Mouse (Mus musculus): ENCODE measurements around the gene AI854703. TPM values are rescaled to one million over a fixed set of nuclear protein-coding genes. Genes with fewer than 3 reads are reported as not detected.

Gene AI854703
- 0.38 to 0.63 TPM in 2 of 4 replicates, not detected in the others for total RNA-seq (2023; ENCODE audit: inconsistent age)

GRCm38 (mm10) chr6:48626464-48626863 is at the start of gene AI854703:
TSS of gene AI854703 (plus strand) at chr6:48626764.

GRCm38 (mm10) chr6:48589194-48589750 is 37.3 kb upstream of the AI854703 start, which contains the start of gene Gm45021:
TSS of gene Gm45021 (plus strand) at chr6:48589610.

GRCm38 (mm10) chr6:48593158-48594042 is 33.2 kb upstream of the AI854703 start, which contains the start of the genes Repin1 and Gm44965:
TSS of gene Repin1 (plus strand) at chr6:48593883.
TSS of gene Gm44965 (plus strand) at chr6:48593941.

GRCm38 (mm10) chr6:48601271-48602079 is 25.1 kb upstream of the AI854703 start, which contains the start of gene Zfp775:
TSS of gene Zfp775 (plus strand) at chr6:48602063.

GRCm38 (mm10) chr6:48646995-48647394 is 20.4 kb downstream of the AI854703 start, which contains the start of gene Gimap8:
TSS of gene Gimap8 (plus strand) at chr6:48647234.

GRCm38 (mm10) chr6:48675931-48676859 is 49.6 kb downstream of the AI854703 start, which contains the start of gene Gimap9:
TSS of gene Gimap9 (plus strand) at chr6:48676129.

Other genes with a start within 250 kb of the AI854703 start
- 20.2 to 25.8 TPM (median 21.4 TPM) in 4 replicates for gene Krba1, start 231.2 kb upstream of the AI854703 start, total RNA-seq (2023; ENCODE audit: inconsistent age)
- gene Zfp467, start 180.9 kb upstream of the AI854703 start, total RNA-seq (2023; ENCODE audit: inconsistent age): 5.1 to 7.1 TPM (median 6.2 TPM) in 4 replicates
- 0.03 to 0.16 TPM (median 0.09 TPM) in 3 of 4 replicates, not detected in the other for gene Sspo, start 178.5 kb upstream of the AI854703 start, total RNA-seq (2023; ENCODE audit: inconsistent age)
- 0.32 to 0.75 TPM (median 0.61 TPM) in 3 of 4 replicates, not detected in the other for gene Atp6v0e2, start 89.1 kb upstream of the AI854703 start, total RNA-seq (2023; ENCODE audit: inconsistent age)
- 39.5 to 55.2 TPM (median 49.9 TPM) in 4 replicates for gene Lrrc61, start 72.0 kb upstream of the AI854703 start, total RNA-seq (2023; ENCODE audit: inconsistent age)
- gene Rarres2, start 54.0 kb upstream of the AI854703 start, total RNA-seq (2023; ENCODE audit: inconsistent age): 0.67 to 1.1 TPM in 2 of 4 replicates, not detected in the others
- not detected in 4 replicates for gene Gm45021, start 37.2 kb upstream of the AI854703 start, total RNA-seq (2023; ENCODE audit: inconsistent age)
- gene Repin1, start 32.9 kb upstream of the AI854703 start, total RNA-seq (2023; ENCODE audit: inconsistent age): 5.2 to 8.2 TPM (median 6.7 TPM) in 4 replicates
- not detected in 4 replicates for gene Gm44965, start 32.8 kb upstream of the AI854703 start, total RNA-seq (2023; ENCODE audit: inconsistent age)
- gene Zfp775, start 24.7 kb upstream of the AI854703 start, total RNA-seq (2023; ENCODE audit: inconsistent age): 2.8 to 5.2 TPM (median 4.7 TPM) in 4 replicates
- 120 to 133 TPM (median 129 TPM) in 4 replicates for gene Gimap8, start 20.5 kb downstream of the AI854703 start, total RNA-seq (2023; ENCODE audit: inconsistent age)
- 45.6 to 56.3 TPM (median 52.6 TPM) in 4 replicates for gene Gimap9, start 49.4 kb downstream of the AI854703 start, total RNA-seq (2023; ENCODE audit: inconsistent age)
- 121 to 147 TPM (median 131 TPM) in 4 replicates for gene Gimap4, start 57.8 kb downstream of the AI854703 start, total RNA-seq (2023; ENCODE audit: inconsistent age)
- gene Gimap6, start 81.5 kb downstream of the AI854703 start, total RNA-seq (2023; ENCODE audit: inconsistent age): 1,137 to 1,196 TPM (median 1,166 TPM) in 4 replicates
- 29.2 to 49.2 TPM (median 39.8 TPM) in 4 replicates for gene Gm28053, start 91.8 kb downstream of the AI854703 start, total RNA-seq (2023; ENCODE audit: inconsistent age)
- 87.3 to 98.8 TPM (median 97.6 TPM) in 4 replicates for gene Gimap7, start 91.9 kb downstream of the AI854703 start, total RNA-seq (2023; ENCODE audit: inconsistent age)
- gene Gimap1, start 112.3 kb downstream of the AI854703 start, total RNA-seq (2023; ENCODE audit: inconsistent age): 126 to 141 TPM (median 129 TPM) in 4 replicates
- gene Gimap5, start 119.4 kb downstream of the AI854703 start, total RNA-seq (2023; ENCODE audit: inconsistent age): 106 to 120 TPM (median 116 TPM) in 4 replicates
- 168 to 194 TPM (median 174 TPM) in 4 replicates for gene Gimap3, start 144.1 kb downstream of the AI854703 start, total RNA-seq (2023; ENCODE audit: inconsistent age)
- 0.61 to 2.8 TPM (median 1.3 TPM) in 4 replicates for gene Tmem176a, start 214.2 kb downstream of the AI854703 start, total RNA-seq (2023; ENCODE audit: inconsistent age)
- gene Tmem176b, start 214.7 kb downstream of the AI854703 start, total RNA-seq (2023; ENCODE audit: inconsistent age): 0.58 to 4.3 TPM (median 2.2 TPM) in 4 replicates
- gene Aoc1, start 246.1 kb downstream of the AI854703 start, total RNA-seq (2023; ENCODE audit: inconsistent age): not detected in 4 replicates